Mouse (Mus musculus) megakaryocyte, embryonic 14.5 days (primary cell): ENCODE results near the gene Acadsb.

ENCODE experiments used
- FLI1 ChIP-seq: IDR thresholded peaks from 2 replicates; pipeline ENCODE4 v1.6.1; 2012; ENCODE audit warnings: low read length, inconsistent platforms, mixed read lengths
- GATA1 ChIP-seq: IDR thresholded peaks from 3 replicates; pipeline ENCODE4 v1.6.1; 2012; ENCODE audit warnings: mixed read lengths, low read length, inconsistent platforms, borderline replicate concordance

- no peak for TF ChIP-seq FLI1
- no peak for TF ChIP-seq GATA1
Measured at GRCm38 (mm10) chr7:131456714-131457113, 46.3 kb downstream of the Acadsb start.
